Mouse (Mus musculus): ENCODE measurements at regions not wholly inside any gene's neighbourhood (a gene's known extent, or its start where the extent isn't known, plus 50 kb on each side); places are given as distances from the start of the nearest gene placed in this dataset.

- no peak for DNase-seq (ENCODE audit: low read depth, low spot score)
These were observed 119.1 kb downstream of the Vrk1 start for GRCm38 (mm10) chr12:106128944-106129724.

- DNase-seq (ENCODE audit: low read depth, low spot score): no peak
These were observed 120.1 kb downstream of the Vrk1 start for GRCm38 (mm10) chr12:106130071-106130676.

DNA sequence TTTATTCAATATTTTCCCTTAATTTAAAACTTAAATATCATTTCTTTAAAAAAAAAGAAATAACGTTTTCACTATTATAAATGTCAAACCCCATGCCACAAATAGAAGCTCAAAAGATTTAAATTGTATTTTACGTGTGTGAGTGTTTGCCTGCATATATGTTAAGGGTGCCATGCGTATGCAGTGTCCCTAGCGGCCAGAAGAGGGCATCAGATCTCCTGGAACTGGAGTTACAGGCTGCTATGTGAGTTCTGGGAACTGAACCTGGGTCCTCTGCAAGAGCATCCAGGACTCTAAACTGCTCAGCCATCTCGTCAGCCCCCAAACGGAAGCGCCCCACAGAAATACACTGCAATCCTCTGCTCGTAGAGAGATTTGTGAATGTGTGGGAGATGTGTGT is 122.7 kb downstream of the Vrk1 start:
- DNase-seq (ENCODE audit: low read depth, low spot score): no peak

DNA sequence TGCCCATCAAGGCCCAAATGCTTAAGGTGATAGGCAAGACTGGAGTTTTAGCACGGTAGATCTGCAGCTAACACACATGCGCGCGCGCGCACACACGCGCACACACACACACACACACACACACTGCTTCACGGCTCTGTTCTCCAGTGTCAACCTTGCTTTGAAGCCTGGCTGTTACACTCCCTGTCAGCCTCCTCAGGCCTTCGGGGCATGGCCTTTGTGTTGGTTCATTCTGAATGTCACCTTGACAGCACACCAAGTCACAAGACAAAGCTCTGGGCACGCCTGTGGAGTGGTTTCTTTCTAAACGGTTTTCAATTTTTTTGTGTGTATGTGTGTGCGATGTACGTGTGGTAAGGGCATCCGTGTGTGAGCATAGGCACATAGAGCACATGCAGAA is 128.4 kb downstream of the Vrk1 start:
- no peak for DNase-seq (ENCODE audit: low read depth, low spot score)

DNA sequence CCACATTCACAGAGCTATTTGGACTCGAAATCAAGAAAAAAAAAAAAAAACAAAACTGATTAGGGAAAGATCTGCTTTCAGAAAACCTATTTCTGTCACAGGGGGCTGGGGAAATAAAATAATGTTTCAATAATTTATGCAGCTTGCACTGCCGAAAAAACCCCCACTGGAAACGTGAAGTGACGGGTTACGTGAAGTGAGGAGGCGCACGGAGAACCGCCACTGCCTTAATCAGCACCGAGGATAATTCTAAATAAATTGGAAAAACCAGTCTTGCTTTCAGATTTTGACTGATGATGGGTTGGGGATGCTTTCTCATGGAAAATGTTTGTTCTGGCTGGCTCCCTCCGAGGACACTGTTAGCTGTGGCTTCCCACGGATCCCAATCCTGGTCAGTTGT is 129.5 kb downstream of the Vrk1 start:
- DNase-seq (ENCODE audit: low read depth, low spot score): no peak

- DNase-seq (ENCODE audit: low read depth, low spot score): no peak
These were observed 129.9 kb downstream of the Vrk1 start for GRCm38 (mm10) chr12:106139927-106140326.

DNA sequence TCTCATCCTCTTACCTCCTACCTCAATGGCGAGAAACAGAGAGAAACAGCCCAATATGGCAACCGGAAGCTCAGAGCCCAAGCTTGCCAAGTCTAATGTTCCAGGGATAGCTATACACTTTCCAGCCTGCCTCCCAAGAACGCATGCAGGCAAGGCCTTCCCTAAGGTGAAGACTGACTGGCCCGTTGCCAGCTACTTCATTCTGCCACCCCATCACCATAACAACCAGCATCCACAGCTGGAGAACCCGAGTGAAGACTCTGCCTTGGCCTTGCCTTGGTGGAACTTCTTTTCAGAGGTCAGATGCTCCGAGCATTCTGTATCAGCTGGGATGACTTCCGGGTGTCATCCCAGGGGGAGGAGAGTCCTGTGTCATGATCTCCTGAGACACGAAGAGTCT is 130.6 kb downstream of the Vrk1 start:
- DNase-seq (ENCODE audit: low read depth, low spot score): no peak

DNA sequence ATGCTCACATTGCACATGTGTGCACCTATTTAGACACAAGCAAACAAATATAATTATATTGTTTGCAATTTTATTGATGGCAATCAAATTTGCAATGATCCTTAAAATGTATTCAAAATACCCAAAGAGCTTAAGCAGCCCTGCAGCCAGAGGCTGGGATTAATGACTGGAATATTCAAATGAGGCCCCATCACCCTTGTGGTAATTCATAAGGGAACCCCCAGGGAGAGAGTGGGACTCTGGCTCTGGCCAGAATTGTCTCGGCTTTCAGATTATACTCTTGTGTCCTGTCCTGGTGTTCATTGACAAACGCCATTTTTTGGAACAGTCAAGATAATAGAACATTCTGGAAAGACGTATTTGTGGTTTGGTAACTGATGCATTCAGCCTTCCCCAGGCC is 133.5 kb downstream of the Vrk1 start:
- no peak for DNase-seq (ENCODE audit: low read depth, low spot score)

- DNase-seq (ENCODE audit: low read depth, low spot score): no peak
These were observed 146.8 kb downstream of the Vrk1 start for GRCm38 (mm10) chr12:106156837-106157236.

DNA sequence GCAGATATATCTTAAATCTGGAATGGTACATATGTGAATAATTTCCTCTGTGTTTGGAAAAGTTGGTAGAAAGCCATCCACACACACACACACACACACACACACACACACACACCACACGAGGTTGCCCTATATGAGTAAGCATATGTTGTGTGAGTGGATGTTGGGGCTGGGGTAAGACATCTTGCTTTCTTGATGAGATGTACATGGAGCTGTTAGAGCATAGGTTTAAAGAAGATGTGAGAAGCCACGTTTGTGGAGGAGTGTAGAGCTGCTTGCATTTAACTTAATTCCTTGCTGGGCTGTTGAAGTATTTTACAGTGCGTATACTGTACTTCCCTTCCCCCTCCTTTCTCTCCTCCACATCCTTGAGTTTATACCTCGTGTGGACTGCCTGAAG is 147.8 kb downstream of the Vrk1 start:
- no peak for DNase-seq (ENCODE audit: low read depth, low spot score)

DNA sequence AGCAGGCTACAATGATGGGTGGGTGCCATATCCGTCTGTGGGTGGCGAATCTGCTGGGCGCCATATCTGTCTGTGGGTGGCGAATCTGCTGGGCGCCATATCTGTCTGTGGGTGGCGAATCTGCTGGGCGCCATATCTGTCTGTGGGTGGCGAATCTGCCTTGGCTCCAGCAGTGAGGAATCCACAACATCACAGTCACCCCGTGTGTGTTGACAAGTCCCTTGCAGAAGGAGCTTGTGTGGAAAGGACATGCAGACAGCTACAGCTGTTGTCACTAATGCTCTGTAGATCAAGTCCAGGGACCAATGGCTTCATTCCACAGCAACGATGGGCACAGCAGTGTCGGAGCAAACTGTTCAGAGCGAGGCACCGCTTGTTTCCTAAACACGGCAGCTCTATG is 148.6 kb downstream of the Vrk1 start:
- no peak for DNase-seq (ENCODE audit: low read depth, low spot score)

DNA sequence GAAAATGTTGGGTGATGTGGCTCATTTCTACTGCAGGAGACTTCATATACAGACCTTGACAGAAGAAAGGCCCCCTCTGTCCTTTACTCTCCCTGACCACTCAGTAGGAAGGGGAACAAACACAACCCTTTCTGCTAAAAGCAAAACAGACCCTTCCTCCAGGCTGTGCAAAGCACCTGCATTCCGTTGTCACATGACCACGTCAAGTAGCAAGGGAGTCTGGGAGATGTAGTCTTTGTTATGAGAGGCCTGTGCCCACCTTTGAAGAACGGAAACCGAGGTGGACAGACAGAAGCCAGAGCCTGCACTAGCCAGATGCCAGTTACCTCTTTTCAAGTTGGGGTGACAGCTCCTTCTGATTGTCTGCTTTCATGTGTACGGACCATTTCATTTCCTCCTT is 161.3 kb downstream of the Vrk1 start:
- no peak for DNase-seq (ENCODE audit: low read depth, low spot score)

- no peak for DNase-seq (ENCODE audit: low read depth, low spot score)
These were observed 163.2 kb downstream of the Vrk1 start for GRCm38 (mm10) chr12:106173211-106173610.

GRCm38 (mm10) chr12:106174070-106174980 is 164.3 kb downstream of the Vrk1 start:
- DNase-seq (ENCODE audit: low read depth, low spot score): peak; percentile 45

GRCm38 (mm10) chr12:106174981-106175700 is 165.1 kb downstream of the Vrk1 start:
- DNase-seq (ENCODE audit: low read depth, low spot score): no peak

- DNase-seq (ENCODE audit: low read depth, low spot score): no peak
These were observed 167.3 kb downstream of the Vrk1 start for GRCm38 (mm10) chr12:106177302-106177701.

DNA sequence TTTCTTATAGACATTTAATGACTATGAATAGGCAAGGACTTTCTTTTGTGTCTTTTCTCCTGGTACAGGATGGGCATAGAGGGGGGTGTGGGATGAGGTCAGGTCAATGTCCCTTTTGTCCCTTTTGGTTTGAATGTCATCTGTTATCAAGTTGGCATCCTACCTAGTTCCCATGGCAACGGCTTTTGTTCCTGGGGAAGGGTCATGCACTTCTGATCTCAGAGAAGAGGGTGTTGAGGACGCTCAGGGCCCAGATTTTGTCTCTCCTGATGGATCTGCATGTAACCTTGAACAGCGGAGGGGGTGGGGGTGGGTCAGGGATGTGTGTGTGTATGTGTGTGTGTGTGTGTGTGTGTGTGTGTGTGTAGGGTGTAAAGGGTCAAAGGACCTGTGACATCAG is 167.8 kb downstream of the Vrk1 start:
- no peak for DNase-seq (ENCODE audit: low read depth, low spot score)

DNA sequence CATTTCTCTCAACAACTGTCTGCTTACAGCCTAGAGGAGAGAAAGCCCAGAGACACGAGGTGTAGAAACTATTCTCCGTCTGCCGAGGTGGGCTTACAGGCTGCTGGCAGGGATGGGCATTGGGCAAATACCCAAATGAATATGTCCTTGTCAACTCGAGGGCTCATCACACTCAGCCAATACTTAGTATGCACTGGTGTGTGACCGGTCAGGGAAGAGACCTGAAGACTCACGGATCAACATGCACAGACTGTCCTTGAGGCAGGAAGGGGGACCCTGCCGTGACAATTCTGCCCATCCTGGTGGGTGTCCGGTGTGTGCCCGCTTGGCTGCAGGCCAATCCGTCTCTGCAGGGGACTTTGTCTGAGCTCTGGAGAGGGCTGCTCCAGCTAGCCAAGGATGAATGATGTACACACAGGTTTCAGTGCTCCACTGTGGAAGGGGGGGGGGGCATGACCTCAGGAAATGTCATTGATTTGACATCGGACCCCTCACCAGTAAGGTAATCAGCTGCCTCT is 168.7 kb downstream of the Vrk1 start:
- no peak for DNase-seq (ENCODE audit: low read depth, low spot score)

- no peak for DNase-seq (ENCODE audit: low read depth, low spot score)
These were observed 172.9 kb downstream of the Vrk1 start for GRCm38 (mm10) chr12:106182923-106183322.

DNA sequence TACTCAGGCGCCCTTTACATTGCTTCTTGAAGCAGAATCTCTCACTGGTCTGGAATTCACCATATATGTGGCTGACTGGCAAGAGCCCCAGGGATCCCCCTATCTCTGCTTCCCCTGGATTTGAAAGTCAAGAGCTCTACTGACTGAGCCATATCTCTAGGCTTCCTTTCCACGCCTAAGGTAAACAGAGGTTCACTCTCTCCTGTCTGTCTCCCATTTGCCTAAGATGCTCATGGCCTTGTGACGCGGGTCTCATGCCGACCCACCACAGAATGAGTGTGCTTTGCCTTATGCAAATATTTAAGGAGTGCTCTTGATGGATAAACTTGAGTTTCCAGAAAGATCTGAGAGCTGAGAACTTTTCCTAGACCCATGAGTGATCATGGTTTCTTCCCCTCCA is 173.9 kb downstream of the Vrk1 start:
- no peak for DNase-seq (ENCODE audit: low read depth, low spot score)

DNA sequence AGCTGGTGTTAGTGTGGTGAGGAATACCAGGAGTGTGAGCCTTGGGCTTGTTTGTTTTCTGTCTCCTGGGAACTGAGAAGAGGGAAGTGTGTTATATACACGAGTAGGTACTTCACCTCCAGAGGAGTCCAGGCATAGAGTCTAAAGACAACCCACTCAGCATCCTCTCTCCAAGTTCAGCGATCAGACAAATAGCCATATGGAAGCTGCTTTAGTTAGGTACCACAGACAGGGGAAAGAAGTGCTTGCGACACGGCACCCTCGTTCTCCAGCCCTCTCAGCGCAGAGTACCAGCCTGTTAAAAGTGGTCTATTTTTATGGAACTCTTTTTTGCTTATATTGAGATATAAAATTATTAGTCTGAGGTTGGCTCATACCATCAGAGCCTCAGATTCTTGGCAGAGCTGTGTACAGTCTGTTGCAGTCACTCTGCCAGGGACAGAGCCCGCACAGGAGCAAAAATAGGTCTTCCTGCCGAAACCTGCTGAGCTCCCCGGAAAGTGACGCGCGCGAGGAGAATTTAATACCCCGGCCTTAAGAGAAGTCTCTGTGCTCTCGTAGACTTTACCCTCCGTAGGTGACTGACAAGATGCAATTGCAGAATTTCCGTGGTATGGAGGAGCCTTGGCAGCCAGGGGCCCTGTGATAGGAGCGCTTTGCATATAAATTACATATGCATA is 175.5 kb downstream of the Vrk1 start:
- no peak for DNase-seq (ENCODE audit: low read depth, low spot score)

Data from forelimb bud, embryonic 11.5 days (tissue).